Mouse (Mus musculus): ENCODE results near the gene Cyp46a1.

GRCm38 (mm10) chr12:108393082-108393481, 58.9 kb downstream of the Cyp46a1 start:
- TF ChIP-seq MAFK (IDR thresholded peaks at IDR 0.05; ENCODE audit: insufficient read depth, low read depth, low read length) (no peak), CHD2 (IDR thresholded peaks at IDR 0.05; ENCODE audit: low read depth, low read length) (no peak), ZC3H11A (IDR thresholded peaks at IDR 0.05; ENCODE audit: borderline replicate concordance, low read depth, low read length) (no peak), ZNF384 (IDR thresholded peaks at IDR 0.05; ENCODE audit: low read depth, low read length) (no peak), HCFC1 (IDR thresholded peaks at IDR 0.05; ENCODE audit: borderline replicate concordance, insufficient read depth, low read length) (no peak)

Data from ES-E14 (cell line).